Mouse (Mus musculus) hindbrain, embryonic 16.5 days (tissue): Measurements from ENCODE around the gene Ptgir. TPM values are rescaled to one million over a fixed set of nuclear protein-coding genes. Genes with fewer than 3 reads are reported as not detected.
A peak's percentile ranks its signal among the peaks of the same experiment; 100 is the strongest.

ENCODE experiments used
- ATAC-seq: fragments of 200-750 bp; cut with Nextera tagmentation; 2 replicates; pipeline ENCODE4 v1.8.0; 2017; ENCODE audit warnings: moderate TSS enrichment, moderate library complexity
- H3K27ac ChIP-seq: fragments of 300-500 bp; sonication (generic); 2 replicates; pipeline ENCODE4 v1.5.1; 2014; ENCODE audit warnings: low read depth, mild to moderate bottlenecking, control low read depth, low read length, moderate library complexity
- H3K27me3 ChIP-seq: fragments of 300-500 bp; sonication (generic); replicated peaks from 2 replicates; pipeline ENCODE4 v1.6.1; 2014; ENCODE audit warnings: low read length; ENCODE audit not compliant: control insufficient read depth, insufficient read depth
- H3K36me3 ChIP-seq: fragments of 300-500 bp; sonication (generic); 2 replicates; pipeline ENCODE4 v1.6.1; 2014; ENCODE audit warnings: mild to moderate bottlenecking, low read length, moderate library complexity, mixed read lengths; ENCODE audit not compliant: control insufficient read depth, insufficient read depth
- H3K4me1 ChIP-seq: fragments of 300-500 bp; sonication (generic); 2 replicates; pipeline ENCODE4 v1.6.1; 2014; ENCODE audit warnings: low read depth, low read length; ENCODE audit not compliant: control insufficient read depth, insufficient read depth
- H3K4me2 ChIP-seq: fragments of 300-500 bp; sonication (generic); 2 replicates; pipeline ENCODE4 v1.6.1; 2014; ENCODE audit warnings: mild to moderate bottlenecking, low read length, control low read depth, moderate library complexity
- H3K4me3 ChIP-seq: fragments of 300-500 bp; sonication (generic); 2 replicates; pipeline ENCODE4 v1.5.1; 2014; ENCODE audit warnings: mild to moderate bottlenecking, low read length, control low read depth, moderate library complexity
- H3K9ac ChIP-seq: fragments of 300-500 bp; sonication (generic); 2 replicates; pipeline ENCODE4 v1.6.1; 2014; ENCODE audit warnings: low read depth, mild to moderate bottlenecking, control low read depth, low read length, moderate library complexity
- H3K9me3 ChIP-seq: fragments of 300-500 bp; sonication (generic); 2 replicates; pipeline ENCODE4 v1.6.1; 2014; ENCODE audit warnings: mild to moderate bottlenecking, low read length, moderate library complexity; ENCODE audit not compliant: control insufficient read depth
- WGBS: fragments of 180-500 bp; shearing (Covaris S2); extraction: QIAGEN DNeasy Blood & Tissue Kit; methylation state at CpG from one replicate; pipeline ENCODE4 v1.1.7; 2014; 5-methylcytosine and 5-hydroxymethylcytosine counted together
- polyA plus RNA-seq: library from polyadenylated mRNA; unstranded; fragments of >200 nt; fragmentation: Nextera tagmentation; extraction: Ambion mirVana; gene quantifications from 2 replicates; pipeline ENCODE4 v1.2.1, GENCODE M21; 2015

Ptgir gene
- polyA plus RNA-seq, 1 experiment from 2014 or later: 0.14 TPM

- no peak for ATAC-seq
- no peaks in the 10 kb centered on the region for H3K27me3 ChIP-seq
- no peak overlapping the region; the same call in 1 of the 2 replicates for H3K9ac ChIP-seq
- H3K4me3 ChIP-seq: no peak overlapping the region
- H3K27ac ChIP-seq: no peak overlapping the region; the same call in 1 of the 2 replicates
- H3K4me1 ChIP-seq: peaks cover 46% of the 10 kb centered on the region
- H3K9me3 ChIP-seq: no peaks in the 10 kb centered on the region
- H3K36me3 ChIP-seq: peaks cover 40% of the 10 kb centered on the region
- H3K4me2 ChIP-seq: no peak overlapping the region
- WGBS: 71% methylated on average over 11 of the region's 11 CpGs
These were observed 11.2 kb downstream of the Ptgir start for GRCm38 (mm10) chr7:16917447-16917846.

GRCm38 (mm10) chr7:16918014-16918413, 11.7 kb downstream of the Ptgir start:
- WGBS: 43% methylated on average over 9 of the region's 9 CpGs
- H3K27ac ChIP-seq: peak overlapping the region; percentile 7; the same call in 1 of the 2 replicates
- H3K36me3 ChIP-seq: peaks cover 40% of the 10 kb centered on the region
- peaks cover 47% of the 10 kb centered on the region for H3K4me1 ChIP-seq
- no peak overlapping the region for H3K4me2 ChIP-seq
- H3K9ac ChIP-seq: peak overlapping the region; percentile 28; the same call in 1 of the 2 replicates
- no peaks in the 10 kb centered on the region for H3K27me3 ChIP-seq
- no peaks in the 10 kb centered on the region for H3K9me3 ChIP-seq
- ATAC-seq: no peak
- no peak overlapping the region for H3K4me3 ChIP-seq

GRCm38 (mm10) chr7:16918670-16919069, 12.4 kb downstream of the Ptgir start:
- WGBS: 69% methylated on average over 3 of the region's 3 CpGs
- no peak for ATAC-seq
- Histone ChIP-seq H3K4me2 (no peak overlapping the region), H3K4me1 (peaks cover 47% of the 10 kb centered on the region), H3K27ac (peak overlapping the region; percentile 32; the same call in 1 of the 2 replicates), H3K27me3 (no peaks in the 10 kb centered on the region), H3K4me3 (no peak overlapping the region), H3K9me3 (no peaks in the 10 kb centered on the region), H3K9ac (no peak overlapping the region), H3K36me3 (peaks cover 40% of the 10 kb centered on the region)

- WGBS: 77% methylated on average over 13 of the region's 13 CpGs
- H3K4me3 ChIP-seq: peak overlapping the region; percentile 17
- peaks cover 47% of the 10 kb centered on the region for H3K4me1 ChIP-seq
These were observed 13.3 kb downstream of the Ptgir start for GRCm38 (mm10) chr7:16919395-16920149.

GRCm38 (mm10) chr7:16920150-16920579, 13.9 kb downstream of the Ptgir start:
- H3K27ac ChIP-seq: no peak overlapping the region

More at GRCm38 (mm10) chr7:16919395-16920149, 13.3 kb downstream of the Ptgir start:
- Histone ChIP-seq H3K4me2 (peak overlapping the region; percentile 92), H3K9me3 (no peaks in the 10 kb centered on the region), H3K9ac (peak overlapping the region; percentile 6), H3K27me3 (no peaks in the 10 kb centered on the region), H3K27ac (peak overlapping the region; percentile 26; the same call in 1 of the 2 replicates), H3K36me3 (peaks cover 37% of the 10 kb centered on the region)
- no peak for ATAC-seq

GRCm38 (mm10) chr7:16920818-16921791, 14.8 kb downstream of the Ptgir start:
- Histone ChIP-seq H3K27me3 (no peaks in the 10 kb centered on the region), H3K4me2 (peak overlapping the region; percentile 92), H3K27ac (peak overlapping the region; percentile 99), H3K4me1 (peaks cover 47% of the 10 kb centered on the region), H3K36me3 (peaks cover 26% of the 10 kb centered on the region), H3K9me3 (no peaks in the 10 kb centered on the region), H3K4me3 (peak overlapping the region; percentile 60), H3K9ac (peak overlapping the region; percentile 98)
- 25% methylated on average over 21 of the region's 21 CpGs for WGBS
- no peak for ATAC-seq

More at GRCm38 (mm10) chr7:16920150-16920579, 13.9 kb downstream of the Ptgir start:
- H3K9me3 ChIP-seq: no peaks in the 10 kb centered on the region
- H3K4me1 ChIP-seq: peaks cover 47% of the 10 kb centered on the region
- ATAC-seq: no peak
- H3K4me2 ChIP-seq: peak overlapping the region; percentile 92
- no peaks in the 10 kb centered on the region for H3K27me3 ChIP-seq
- 70% methylated on average over 7 of the region's 7 CpGs for WGBS
- H3K4me3 ChIP-seq: peak overlapping the region; percentile 17
- peak overlapping the region; percentile 33; the same call in 1 of the 2 replicates for H3K9ac ChIP-seq
- H3K36me3 ChIP-seq: peaks cover 31% of the 10 kb centered on the region

- Histone ChIP-seq H3K27ac (peak overlapping the region; percentile 99), H3K4me2 (peak overlapping the region; percentile 92), H3K36me3 (peaks cover 19% of the 10 kb centered on the region), H3K9ac (peak overlapping the region; percentile 98), H3K4me3 (peak overlapping the region; percentile 60), H3K27me3 (no peaks in the 10 kb centered on the region), H3K9me3 (no peaks in the 10 kb centered on the region), H3K4me1 (peaks cover 47% of the 10 kb centered on the region)
- 29% methylated on average over 6 of the region's 6 CpGs for WGBS
- ATAC-seq: no peak
These were observed 15.6 kb downstream of the Ptgir start for GRCm38 (mm10) chr7:16921881-16922335.

GRCm38 (mm10) chr7:16922360-16922973, 16.2 kb downstream of the Ptgir start:
- H3K4me1 ChIP-seq: peaks cover 47% of the 10 kb centered on the region
- ATAC-seq: no peak

More at GRCm38 (mm10) chr7:16922360-16922973, 16.2 kb downstream of the Ptgir start:
- 33% methylated on average over 10 of the region's 10 CpGs for WGBS
- Histone ChIP-seq H3K9ac (peak overlapping the region; percentile 98), H3K4me2 (peak overlapping the region; percentile 92), H3K9me3 (no peaks in the 10 kb centered on the region), H3K27ac (peak overlapping the region; percentile 99), H3K36me3 (peaks cover 15% of the 10 kb centered on the region), H3K4me3 (peak overlapping the region; percentile 60), H3K27me3 (no peaks in the 10 kb centered on the region)
